Mouse (Mus musculus) left cerebral cortex, adult 8-10 months (tissue): ENCODE data around the gene 2300009A05Rik. TPM values are rescaled to one million over a fixed set of nuclear protein-coding genes. Genes with fewer than 3 reads are reported as not detected.

Source experiments
- DNase-seq, 2 experiments: peaks; one replicate each; pipeline ENCODE4 v3.0.0; 2022; ENCODE audit warnings: low spot score in 2 of 2
- total RNA-seq, 4 experiments: library from RNA; stranded (reverse); gene quantifications; 2 replicates each; pipeline ENCODE4 v1.2.4; 2022

2300009A05Rik gene
- total RNA-seq, result 10 to 100 TPM; 20.5 to 26.4 (median 21.3) TPM

DNA sequence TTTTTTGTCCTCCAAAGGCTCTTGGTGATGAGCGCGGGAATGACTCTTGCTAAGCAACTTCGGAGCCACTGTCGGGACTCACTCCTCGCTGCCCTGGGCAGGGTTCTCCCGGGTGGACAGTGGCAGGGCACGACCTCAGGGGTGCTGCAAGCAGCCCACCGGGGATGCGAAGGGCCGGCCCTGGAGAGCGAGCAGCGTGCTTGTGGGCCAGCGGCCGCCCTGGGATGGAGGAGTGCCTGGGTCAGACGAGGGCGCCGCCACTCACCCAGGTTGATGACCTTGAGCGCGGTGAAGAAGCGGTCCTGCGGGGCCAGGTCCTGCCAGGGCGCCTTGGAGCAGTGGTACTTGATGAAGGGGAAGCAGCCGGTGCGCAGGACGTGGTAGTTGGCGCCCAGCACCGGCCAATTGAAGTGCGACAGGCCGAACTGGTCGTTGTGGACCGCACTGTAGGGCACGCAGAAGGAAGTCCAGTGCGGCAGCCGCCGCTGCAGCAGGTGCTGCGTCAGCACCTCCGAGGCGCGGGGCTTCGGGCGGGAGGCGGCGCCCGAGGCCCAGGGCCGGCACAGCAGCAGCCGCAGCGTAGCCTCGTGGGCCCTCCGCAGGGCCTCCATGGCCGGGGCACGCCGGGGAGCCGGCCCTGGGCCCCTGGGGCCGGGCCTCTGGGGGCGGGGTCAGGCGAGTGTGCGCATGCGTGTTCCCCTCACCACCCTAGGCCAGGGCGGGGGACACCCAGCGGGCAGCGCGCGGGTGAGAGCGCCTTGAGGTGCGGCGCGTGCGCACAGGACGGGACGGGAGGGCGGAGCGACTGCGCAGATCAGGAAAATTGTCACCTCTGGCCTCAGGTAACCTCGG is at the start of gene 2300009A05Rik:
Gene 2300009A05Rik, minus strand, starts transcription at position 636 of the 852 bp plus-strand sequence.
- peak; percentile 82 to 91 for DNase-seq

DNA sequence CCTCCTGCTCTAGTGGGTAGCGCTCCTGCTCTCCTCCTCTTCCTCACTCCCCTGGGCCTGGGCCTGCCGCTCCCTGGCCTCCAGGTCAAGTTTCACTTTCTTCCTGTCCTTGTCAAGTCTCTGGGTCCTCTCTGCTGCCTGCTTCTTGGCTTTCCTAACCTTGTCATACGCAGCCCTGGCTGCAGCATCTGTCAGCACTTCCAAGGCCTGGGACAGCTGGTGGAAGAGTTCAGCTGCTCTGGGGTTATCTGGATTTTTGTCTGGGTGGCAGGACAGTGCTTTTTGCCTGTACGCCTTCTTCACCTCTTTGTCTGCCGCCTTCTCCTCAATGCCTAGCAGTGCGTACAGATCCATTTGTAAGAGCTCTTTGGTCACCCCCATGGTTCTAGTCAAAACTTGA is 44.6 kb upstream of the 2300009A05Rik start:
- DNase-seq, result no peak

DNA sequence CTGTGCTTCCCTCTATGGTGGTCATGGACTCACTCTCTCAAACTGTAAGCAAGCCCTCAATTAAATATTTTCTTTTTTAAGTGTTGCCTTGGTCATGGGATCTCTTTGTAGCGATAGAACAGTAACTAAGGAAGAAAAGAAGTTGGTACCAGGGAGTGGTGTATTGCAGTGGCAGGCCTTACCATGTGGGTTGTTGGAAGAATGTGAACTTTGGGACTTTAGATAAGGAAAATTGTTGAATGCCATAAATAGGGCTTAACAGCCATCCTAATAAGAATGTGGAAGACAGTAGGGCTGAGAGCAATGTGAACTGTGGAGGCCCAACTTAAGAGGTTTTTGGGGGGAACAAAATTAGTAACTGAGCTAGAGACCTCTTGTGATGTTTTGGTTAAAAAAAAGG is 31.6 kb upstream of the 2300009A05Rik start:
- DNase-seq, result no peak

DNA sequence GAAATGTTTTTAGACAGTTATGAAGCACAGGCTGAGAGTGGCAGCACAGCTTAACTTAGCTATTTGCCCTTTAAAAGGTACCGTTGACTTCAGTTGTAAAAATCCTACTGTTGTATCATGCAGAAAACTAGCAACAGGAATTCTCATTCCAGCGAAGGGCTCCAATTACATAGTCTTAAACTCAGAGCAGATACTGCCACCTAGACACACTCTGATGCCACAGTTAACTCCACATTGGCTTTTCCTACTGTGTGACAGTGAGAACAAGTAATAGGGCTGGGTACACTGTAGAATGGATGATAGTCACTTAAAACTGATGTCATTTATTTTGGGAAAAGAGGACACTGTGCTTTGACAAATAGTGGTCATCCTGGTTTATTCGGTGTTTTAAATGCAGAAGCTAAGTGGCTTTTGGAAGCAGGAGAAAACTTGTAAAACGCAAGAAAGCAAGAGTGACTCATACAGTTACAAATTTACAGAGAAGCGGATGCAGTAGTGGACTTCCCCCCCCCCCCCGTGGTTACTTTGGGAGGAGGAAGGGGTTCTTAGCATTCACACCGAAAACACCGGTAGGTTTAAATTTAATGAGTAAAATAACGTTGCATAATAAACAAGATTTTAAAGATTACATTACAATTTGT is 22.2 kb upstream of the 2300009A05Rik start:
- DNase-seq, result no peak

DNA sequence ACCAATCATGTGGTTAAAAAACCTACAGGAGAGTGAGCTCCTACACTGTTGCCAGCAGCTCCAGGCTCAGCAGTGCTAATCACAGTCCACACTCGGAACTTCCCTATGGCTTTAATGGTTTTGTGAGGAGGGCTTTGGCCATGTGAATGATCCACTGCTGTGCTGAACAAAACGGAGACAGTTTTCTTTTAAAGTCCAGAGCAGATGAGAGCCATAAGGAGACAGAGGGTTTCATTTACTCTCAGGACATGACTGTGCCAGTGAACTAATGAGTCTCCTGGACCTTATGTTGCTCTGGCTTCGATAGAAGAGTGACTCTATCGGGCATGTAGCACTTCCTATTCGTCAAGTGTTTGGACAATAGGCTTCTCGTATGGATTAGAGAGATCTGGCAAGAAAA is 21.4 kb upstream of the 2300009A05Rik start:
- no peak for DNase-seq

DNA sequence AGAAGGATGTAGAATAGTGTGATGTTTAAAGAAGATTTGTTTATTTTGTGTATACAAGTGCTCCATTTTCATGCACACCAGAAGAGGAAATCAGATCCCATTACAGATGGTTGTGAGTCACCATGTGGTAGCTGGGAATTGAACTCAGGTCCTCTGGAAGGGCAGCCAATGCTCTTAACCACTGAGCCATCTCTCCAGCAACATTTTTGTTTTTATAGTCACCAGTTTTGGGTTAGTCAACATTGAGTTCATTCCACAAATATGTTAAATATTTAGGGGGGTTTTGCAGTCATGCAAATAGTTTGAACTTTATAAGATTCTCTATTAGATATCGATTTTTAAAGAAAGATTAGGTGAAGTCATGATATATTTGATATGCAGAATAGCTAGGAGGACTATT is 1.1 kb upstream of the 2300009A05Rik start:
- DNase-seq, result no peak

DNA sequence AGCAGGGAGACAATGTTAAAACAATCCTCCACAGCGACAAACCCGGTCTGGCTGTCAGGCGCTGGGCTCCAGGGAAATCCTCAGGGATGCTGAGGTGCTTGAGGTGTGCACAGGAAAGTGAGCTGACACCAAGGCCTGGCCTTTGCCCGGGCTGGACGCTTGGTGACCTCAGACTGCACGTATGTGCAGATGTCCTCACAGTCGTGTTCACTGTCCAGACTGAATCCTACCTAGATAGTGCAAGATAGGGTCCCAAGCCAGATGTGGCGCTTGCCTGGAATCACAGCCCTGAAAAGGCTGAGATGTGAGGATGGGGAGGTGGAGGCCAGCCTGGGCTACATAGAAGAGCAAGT is 393 bp upstream of the 2300009A05Rik start:
- no peak for DNase-seq

DNA sequence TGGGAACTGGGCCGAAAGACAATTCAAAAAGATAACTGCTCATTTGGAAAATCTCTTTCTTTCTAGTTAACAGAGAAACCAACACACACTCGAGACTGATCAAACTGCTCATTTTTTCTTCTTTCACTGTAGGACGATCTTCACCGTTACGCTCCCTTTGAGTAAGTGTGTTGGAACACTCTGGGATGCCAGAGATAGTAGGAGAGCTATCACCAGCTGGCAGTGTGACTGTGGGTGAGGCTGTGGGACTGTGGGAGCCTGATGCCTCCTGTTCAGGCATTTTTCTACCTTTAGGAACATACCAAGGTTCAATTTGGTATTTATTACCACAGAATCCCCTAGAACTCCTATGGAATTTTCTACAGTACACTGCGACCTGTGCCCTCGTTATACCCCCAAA is 3.4 kb downstream of the 2300009A05Rik start:
- DNase-seq, result peak in 1 of 2 experiments; percentile 26

DNA sequence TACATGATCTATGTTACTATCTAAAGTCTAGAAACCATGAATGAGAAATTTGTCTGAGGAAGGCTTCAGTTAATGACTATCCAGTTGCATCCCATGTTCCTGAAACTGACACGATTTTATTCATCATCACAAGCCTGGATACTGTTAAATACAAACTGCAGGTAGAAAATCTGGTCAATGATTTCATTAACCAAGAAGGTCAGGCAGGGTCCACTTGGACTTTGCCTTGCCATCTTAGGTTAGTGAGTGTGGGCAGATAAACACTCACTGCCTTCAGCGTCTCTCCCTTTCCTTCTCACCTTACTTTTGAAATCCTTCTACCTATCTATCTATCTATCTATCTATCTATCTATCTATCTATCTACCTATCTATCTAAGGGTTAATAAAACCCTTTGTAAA is 7.7 kb downstream of the 2300009A05Rik start:
- no peak for DNase-seq

DNA sequence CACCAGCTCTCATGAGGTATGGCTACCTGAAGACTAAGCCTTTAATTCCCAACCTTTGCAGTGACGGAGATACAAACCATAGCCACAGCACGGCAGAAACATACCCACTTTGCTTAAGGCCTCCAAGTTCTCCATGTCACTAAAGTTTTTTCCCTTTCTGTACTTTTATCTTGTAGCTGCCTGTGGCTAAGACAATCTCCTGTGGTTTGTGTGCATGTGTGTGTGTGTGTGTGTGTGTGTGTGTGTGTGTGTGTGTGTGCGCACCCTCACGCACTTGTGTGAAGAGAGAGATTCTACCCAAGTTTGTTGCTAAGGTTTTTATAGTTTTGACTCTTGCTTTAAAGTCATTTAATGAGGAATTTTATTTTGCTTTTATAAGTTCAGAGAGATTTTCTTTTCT is 16.3 kb downstream of the 2300009A05Rik start:
- DNase-seq, result no peak

DNA sequence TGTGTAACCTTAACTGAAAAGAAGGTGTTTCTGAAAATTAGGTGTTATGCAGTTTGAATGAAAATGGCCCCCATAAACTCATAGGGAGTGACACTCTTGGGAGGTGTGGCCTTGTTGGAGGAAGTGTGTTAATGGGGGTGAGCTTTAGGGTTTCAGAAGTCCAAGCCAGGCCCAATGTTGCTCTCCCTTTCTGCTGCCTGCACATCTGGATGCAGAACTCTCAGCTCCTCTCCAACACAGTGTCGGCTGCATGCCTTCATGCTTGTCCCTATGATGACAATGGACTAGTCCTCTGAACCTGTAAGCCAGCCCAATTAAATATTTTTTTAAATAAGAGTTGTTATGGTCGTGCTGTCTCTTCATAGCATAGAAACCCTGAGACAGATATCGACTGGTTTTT is 18.7 kb downstream of the 2300009A05Rik start:
- no peak for DNase-seq

DNA sequence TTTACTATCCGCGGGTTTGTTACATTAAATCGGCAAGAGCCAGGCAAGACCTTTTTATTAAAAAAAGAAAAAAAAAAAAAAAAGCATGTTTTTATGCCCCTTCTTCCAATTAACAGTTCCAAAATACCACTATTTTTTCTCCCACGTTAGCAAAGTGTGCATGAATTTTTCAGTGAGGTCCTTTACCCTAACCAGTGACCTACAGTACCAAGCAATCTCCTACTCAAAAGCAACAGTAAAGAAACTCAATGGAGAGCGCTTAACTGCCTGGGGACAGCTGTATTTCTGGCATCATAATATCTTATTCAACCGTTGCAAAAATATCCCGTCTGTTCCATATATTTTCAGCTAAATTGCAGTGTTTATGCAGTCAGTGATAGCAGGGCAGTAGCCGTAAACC is 20.9 kb downstream of the 2300009A05Rik start:
- DNase-seq, result no peak

DNA sequence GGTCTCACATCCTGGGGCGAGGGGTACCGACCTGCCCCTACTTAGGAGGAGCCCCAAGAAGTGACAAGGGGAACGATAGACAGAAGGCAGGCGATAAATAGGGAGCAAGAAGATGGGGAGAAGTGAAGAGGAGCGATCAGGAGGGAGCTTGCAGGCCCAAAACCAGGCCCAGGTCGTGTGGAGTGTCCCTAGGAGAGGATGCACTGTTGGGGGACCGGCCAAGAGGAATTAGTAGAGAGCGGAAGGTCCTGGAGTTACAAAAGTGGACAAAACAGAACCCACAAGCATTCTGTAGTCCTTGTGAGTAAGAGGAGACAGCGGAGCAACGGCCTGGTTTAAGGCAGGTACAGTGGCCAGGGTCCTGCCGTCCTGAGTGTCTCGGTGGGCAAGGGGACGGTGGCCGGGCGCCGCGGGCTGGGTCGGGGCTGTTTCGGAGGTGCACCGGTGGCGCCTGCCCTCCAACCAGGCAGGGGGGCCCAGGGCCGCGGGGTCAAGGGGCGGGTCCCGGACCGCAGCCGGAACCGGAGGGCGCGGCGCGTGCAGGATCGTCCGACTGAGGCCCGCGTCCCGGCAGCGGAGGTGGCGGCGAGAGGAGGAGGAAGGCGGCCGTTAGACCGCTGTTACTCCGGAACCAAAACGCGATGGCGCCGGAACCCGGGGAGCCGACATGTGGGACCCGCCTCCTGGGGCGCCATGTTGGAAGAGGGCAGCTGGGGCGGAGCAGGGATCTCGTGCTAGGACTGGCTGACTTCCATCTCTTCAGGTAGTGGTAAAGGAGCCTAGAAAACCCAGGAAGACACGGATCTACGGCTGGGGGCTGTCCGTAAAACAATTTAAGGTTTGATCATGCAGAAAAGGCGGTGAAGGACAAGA is 21.5 kb downstream of the 2300009A05Rik start, which contains the start of gene Map2k5:
Gene Map2k5, minus strand, starts transcription at position 633 of the 873 bp plus-strand sequence.
- peak; percentile 83 to 86 for DNase-seq

DNA sequence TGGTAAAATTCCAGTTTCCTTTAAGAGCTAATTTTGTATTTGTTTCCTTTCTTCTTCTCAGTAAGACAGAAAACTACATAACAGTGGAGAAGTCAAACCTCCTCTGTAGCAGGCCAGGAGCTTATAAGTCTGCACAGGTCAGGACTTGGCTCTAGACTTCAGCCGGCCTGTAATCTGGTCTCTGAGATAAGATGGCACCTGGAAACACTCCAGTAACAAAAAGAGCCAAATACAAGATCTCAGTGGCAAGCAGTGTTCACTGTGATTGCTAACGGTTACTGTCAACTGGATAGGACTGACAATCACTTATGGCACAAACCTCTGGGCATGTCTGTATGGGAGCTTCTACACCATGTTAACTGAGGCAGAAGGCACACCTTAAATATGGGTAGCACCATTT is 25.7 kb downstream of the 2300009A05Rik start:
- no peak for DNase-seq

DNA sequence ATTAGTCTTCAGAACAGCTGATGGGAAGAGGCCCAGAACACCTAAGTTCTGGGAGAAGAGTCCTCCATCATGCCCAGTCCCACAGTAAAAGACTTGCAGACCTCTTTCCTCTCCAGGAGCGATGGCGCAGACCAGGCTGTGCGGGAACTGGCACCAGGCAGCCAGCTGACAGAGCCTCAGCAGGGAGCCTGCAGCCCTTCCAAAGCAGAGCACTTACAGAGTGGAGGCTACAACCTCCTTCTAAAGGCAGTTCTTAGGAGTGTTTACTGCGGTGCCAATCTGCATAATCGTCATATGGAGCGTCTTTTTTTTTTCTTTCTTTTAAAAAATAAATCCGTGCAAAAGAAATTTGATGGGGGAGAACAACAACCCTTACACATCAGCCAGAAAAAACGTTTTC is 26.5 kb downstream of the 2300009A05Rik start:
- no peak for DNase-seq

DNA sequence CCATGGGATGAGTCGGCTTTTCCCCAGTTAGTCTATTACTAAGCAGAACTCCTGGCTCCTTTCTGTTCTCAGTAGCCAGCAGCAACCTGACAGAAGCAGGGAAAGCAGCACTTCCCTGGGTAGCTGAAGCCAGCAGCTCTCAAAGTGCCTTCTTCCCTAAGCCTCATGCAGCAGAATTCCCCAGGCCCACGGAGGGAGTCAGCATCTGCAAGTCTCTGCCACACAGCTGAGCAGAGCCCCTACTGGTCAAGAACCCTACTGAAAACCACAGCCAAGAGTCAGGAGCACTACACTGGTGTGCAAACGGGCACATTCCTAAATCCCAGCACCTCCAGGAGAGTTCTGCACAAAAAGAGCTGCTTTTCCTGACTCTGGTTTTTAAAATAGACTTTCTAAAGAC is 38.6 kb downstream of the 2300009A05Rik start:
- no peak for DNase-seq

DNA sequence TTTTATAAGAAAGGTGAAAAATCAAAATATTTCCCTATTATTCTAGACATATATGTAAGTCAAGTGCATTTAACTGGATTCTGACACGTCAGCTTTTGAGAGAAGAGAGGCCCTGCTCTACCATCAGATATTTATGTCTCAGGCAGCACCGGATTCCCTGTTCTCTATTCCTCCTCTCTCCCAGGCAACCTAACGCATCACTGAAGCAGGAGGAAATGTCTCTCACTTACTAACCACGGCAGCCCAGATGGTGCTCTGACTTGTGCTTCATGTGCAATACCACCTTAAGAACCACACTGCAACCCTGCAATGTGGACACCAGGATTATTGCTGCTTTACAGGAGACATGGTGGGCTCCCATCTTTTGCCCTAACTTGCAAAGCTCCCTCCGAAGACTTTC is 40.0 kb downstream of the 2300009A05Rik start:
- no peak for DNase-seq

DNA sequence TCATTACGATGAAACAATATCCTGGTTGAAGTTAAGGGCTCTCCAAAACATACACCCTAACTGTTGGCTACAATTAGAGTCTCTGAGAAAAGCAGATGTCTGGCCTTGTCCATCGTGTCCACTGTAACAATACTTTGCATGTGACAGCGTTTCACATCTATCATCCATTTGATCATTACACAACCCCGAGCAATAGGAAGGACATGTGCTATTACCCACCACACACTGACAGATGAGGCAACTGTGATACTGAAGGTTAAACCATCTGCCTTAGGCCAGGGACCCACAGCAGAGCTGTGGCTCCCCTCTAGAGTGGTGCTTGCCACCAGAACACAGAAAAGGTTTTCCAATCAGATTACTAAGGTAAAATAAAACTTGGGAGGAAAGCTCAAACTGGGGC is 42.3 kb downstream of the 2300009A05Rik start:
- DNase-seq, result no peak

DNA sequence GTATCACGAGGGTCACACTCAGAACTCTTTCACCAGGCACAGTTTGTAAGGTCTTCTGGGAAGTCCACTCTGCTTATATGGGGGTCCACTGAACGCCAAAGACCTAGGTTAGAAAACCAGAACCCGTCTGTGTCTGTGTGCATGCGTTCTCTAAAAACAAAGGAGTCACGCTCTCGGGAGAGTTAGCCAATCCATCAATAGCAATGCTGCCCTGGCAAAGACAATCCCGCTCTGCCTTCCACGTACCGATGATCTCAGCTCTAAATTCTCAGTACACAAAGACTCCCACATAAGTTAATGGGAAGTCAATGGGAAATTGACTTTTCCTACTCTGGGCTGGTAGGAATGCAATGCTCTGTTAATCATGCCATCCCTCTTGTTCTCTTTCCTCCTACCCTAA is 42.8 kb downstream of the 2300009A05Rik start:
- no peak for DNase-seq

DNA sequence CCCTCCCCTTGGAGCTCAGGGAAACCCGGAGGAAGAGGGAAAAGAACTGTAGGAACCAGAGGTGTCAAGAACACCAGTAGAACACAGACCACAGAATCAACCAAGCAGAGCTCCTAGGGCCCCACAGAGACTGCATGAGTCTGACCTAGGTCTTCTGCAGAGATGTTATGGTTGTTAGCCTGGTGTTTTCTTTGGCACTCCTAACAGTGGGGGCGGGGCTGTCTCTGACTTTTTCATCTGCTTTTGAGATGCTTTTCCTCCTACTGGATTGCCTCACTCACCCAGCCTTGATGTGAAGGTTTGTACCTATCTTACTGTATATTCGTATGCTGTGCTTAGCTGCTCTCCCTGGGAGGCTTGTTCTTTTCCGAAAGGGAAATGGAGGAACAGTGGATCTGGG is 44.9 kb downstream of the 2300009A05Rik start:
- DNase-seq, result no peak

DNA sequence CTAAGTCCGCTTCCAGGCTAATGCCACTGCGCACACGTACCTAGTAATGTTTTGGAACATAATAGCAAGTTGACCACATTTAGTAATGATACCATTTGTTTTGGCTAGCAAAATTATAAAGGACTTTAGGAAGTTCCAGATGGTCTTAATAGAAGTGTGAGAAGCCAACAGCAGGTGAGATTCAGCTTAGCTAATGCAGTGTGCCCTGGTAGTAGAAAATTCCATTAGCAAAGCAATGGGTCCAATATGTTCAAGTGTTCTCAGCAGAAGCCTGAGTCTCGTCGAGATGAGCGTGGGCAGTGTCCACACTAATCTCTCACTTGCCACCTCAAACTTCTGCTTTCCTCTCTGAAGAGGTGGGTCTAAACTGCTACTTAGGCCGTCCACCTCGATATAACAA is 49.0 kb downstream of the 2300009A05Rik start:
- DNase-seq, result no peak

DNA sequence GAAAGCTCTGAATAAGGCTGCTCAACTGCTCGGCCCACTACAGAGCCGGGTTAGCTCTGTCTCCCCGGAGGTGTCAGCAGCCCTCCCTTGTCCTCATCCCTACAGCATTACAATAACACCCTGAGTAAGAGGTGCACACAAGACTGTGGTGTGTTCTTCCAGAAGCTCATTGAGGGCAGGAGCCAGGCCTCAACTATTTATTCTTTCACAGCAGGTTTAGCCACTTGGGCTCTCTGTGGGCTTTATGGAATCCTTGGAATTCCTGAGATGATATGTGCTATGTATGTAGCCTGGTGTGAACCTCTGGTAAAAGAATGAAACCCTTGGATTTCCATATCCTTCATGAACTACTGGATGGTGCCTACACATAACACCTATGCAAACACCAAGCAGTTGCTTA is 49.8 kb downstream of the 2300009A05Rik start:
- DNase-seq, result no peak
